Mouse (Mus musculus) right cerebral cortex, postnatal 10 days (tissue): ENCODE measurements around the gene Arhgap21.
A peak's percentile ranks its signal among the peaks of the same experiment; 100 is the strongest.

Experiments
- DNase-seq, 2 experiments: peaks; one replicate each; pipeline ENCODE4 v3.0.0; 2021; ENCODE audit warnings: low spot score in 2 of 2

Arhgap21 gene

DNA sequence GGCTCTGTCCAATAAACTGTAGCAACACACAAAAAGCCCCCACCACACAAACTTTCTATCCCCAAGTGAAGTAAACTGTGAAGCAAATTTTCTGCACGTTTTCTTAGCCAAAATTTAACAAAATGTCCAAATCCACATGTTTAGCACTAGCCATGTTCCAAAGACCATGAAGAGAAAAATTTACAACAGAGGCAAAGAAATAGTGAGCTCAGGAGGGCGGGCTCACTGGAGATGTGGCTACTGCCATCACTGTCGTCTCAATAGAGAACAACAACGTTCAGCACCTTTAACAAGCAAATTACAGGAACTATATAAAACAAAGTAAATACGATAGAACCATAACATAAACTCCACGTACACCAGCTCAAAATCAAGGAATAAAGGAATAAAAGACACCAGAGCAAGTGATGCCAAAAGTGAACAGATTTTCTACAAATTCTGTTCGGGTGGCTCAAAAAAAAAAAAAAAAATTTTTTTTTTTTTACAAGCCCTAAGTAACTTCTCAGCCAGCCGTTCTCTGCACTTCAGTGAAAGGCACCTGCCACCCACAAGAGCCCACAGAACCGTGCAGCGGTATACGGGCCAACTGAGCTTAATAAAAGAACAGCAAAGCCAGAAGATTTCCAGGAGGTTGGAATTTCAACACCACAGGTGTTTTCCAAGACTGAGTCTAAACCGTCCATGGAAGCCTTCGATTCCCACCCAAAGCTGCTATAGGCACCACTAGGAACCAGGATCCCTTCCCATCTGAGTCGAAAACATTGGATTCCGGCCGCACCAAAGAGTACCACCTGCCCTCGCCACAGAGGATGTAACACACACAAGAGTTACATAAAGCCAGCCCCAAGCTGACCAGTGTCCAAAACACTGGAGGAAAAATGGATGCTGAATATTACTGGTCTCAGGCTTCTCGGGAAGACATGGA lies 2.2 kb downstream of the Arhgap21 start:
- peak in 1 of 2 experiments; percentile 37 for DNase-seq

DNA sequence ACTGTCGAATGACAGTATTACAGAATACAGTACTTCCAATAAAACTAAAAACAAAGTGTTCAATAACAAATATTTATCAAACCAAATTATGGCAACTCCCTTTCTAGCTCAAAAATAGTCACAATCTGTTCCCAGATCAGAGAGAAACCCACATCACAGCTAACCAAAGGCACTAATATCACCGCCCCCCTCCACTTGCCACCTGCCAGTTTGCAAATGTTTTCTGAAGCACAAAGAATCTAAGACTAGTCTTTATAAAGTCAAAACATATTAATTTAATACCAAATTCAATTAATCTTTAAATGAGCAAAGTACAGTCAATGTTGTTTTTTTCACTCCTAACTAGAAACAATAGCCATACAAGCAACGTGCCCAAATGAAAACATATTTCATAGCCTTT lies 3.3 kb downstream of the Arhgap21 start:
- DNase-seq, result no peak

DNA sequence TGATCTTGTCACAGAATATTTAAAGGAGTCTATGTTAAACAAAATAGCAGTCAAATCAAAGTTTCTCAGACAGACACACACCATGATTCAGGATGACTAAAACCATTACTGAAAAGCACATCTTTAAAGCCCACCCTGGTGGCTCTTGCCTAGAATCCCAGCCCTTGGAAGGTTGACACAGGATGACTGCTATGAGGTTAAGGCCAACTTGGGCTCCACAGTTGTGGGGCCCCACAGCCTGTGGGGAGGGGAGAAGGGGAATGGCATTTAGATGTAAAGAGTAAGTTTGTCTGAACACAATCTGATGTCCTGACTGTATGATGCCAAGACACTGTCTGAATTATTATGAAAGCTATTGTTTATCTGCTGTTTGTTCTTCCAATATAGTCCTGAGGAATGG lies 4.2 kb downstream of the Arhgap21 start:
- no peak for DNase-seq

DNA sequence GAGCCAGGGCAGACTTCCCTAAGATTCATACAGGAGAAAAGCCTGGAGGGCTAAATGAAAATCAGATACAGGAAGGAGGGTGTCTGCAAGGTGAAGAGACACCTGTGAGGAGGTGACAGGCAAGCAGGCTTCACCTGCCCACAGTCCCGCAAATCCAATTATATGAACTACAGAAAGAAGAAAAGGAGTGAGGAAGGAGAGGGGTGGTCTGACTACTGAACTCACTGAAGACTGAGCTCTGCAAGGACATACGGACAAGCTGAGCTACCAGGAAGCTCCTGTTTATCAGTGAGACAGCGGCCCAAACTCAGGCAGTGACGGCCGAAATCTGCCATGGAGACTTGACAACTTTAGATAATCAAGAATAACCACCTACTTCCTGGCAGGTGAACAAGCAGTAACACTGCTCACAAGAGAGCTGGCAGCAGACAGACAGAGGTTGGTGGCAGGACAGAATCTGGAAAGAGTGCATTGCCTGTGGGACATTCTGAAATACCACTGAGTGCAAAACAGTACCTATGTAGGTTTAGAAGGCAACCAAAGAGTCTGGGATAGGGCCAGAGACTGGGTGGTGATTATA lies 5.4 kb downstream of the Arhgap21 start:
- no peak for DNase-seq

DNA sequence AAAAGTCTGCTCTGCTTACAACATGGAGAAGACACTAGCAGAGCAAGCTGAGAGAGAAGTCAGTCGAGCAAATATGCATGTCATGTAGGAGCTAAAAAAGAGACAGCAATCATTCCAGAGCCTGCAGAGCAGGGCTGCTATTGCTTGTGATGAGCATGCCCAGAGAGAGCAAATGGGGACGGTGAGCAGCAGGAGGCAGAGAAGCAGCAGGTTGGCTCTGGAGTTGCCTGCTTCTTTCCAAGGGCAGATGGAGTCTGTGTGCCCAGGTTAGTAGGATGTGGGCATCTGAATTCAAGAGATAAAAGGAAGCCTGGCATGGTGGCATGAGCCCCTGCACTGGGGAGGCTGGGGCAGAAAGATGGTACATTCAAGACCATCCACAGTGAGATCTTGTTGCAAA lies 6.4 kb downstream of the Arhgap21 start:
- peak; percentile 43 to 61 for DNase-seq

DNA sequence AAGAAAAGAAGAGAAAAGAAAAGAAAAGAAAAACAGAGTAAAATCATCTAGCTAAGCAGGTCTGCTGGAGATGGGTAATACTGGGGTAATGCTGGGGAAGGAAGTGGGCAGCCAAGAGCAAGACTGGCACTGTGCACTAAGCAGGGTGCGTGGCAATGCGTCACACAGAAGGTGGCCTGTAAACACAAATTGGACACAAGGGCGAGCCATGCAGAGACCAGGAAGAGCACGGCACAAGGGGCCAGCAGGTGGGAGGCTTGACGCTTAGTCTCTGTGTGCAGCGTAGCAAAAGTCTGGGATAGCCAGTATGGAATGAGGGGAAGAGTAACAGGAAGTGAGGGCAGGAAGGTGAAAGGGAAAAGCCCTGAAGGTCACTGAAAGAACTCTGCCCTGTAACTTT lies 6.9 kb downstream of the Arhgap21 start:
- DNase-seq, result no peak

DNA sequence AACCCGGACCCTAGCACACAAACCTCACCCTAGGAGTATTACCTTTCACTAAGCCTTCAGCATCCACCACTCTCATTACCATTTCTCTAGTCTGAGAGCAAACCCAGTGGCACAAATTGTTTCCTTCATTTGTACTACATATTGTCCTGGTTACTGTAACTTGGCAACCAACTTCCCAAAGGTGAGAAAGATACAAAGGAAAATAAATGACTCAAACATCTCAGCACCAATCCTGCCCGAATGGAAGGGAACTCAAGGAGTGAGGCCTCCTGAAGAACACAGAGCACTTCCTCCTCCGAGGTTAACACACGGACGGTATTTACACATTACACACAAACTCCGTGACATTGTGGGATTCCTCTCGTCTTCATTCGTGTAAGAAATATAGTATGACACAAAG lies 7.4 kb downstream of the Arhgap21 start:
- no peak for DNase-seq

DNA sequence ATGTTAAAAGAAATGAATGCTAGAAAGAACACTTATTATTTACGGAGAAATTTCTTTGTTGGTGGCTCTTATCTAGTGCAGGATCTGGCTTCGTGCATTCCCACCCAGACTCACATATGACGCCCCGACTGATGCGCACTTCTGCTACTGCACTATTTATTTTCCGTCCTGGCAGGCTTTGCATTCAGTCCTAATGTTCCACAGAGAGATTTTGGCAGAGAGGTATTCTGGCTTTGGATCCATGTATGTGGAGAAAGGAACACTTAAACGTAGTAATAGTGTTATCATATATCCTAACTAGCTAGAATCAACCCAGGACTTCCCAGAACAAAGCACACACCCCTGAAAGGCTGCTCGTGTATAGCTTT lies 8.0 kb downstream of the Arhgap21 start:
- peak in 1 of 2 experiments; percentile 19 for DNase-seq

DNA sequence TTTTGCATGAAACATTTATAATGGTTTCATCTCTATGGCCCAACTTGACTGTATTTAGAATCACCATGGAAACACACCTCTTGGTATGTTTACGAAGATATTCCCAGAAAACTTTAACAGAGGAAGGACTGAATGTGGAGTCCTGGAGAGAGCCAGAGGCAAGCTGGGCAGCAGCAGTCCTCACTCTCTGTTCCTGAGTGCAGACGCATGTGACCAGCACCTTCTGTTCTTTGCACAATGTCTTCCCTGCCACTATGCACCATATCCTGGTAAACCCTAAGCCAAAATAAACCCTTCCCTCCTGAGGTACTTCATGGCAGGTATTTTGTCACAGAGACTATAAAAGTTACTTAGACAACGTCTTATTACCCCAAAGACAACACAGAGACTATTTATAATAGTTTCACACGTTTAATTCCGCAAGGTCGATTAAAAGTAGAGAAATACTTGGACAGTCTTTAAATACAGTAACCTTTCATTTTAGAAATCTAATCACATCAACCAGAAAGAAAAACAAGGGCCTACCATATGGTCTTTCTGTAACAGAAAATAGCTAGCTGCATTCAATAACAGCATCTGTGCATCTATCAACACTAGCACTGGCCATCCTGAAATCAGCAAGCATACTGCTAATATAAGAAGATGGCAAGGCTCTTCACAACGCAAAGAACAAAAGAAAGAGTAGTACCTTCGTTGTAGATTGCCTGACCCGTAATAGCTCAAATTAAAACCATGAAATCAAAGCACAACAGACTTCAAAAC lies 8.6 kb downstream of the Arhgap21 start:
- peak in 1 of 2 experiments; percentile 33 for DNase-seq

DNA sequence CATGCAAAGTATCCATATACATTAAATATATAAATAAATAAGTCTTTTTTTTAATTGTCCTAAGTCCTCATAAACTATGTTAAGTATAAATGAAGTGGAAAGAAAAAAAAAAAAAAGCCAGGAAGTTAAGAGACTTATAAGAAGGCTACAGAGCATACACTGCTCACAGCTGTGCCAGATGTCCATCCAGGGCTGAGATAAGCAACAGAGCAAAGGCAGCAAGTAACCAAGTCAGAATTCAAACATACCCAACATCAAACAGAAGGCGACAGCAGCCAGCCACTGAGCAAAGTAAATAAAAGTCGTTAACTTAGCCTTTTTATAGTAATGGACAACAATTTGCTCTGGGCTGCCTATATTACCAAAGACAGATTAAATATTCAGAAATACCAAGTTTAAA lies 9.6 kb downstream of the Arhgap21 start:
- peak in 1 of 2 experiments; percentile 13 for DNase-seq

DNA sequence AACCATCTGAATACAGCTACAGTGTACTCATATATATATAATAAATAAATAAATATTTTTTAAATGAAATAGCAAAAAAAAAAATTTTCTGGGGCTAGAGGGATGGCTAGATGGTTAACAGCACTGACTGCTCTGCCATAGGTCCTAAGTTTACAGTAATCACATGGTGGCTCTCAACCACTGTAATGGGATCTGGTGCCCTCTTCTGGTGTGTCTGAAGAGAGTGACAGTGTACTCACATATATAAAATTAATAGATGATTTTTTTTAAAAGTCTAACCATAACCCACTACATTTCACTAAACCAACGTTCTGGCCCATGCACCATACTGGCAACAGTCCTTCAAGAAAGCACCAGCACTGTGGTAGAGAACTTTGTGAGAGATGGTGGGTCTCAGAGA lies 10.7 kb downstream of the Arhgap21 start:
- DNase-seq, result no peak

DNA sequence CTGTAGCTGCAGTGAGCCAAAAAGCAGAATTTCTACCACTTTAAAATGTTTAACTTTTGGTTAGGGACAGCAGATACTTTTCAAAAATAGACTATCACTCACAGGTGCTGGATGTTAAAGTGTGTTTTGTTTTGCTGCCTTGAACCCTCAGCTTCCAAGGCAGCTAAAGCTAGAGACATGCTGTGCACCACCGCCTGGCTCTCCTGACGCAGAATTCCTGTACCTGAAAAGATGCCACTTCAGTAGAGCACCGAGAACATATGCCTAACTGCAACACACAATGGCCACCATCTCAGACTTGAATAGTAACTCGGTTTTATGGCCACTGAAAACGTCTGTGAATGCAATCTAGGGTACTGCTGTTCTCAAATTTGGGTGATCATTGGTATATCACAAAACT lies 12.0 kb downstream of the Arhgap21 start:
- no peak for DNase-seq

DNA sequence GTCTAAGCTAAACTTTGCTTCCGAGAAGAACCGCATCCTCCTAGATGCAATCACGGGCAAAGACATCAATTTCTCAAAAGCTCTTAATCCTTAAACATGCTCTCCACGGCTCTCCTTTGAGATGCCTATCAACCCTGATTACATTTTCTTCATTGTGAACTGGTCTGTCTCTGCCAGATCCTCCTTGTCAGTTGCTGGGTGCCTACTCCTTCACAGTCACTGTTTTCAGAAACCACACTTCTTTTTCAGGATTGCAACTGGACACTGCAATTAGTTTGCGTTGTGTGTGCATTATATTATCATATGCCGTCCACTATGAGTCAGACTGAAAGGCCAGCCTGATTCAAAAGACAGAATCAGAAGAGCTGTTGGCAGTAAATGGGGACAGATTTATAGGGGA lies 12.7 kb downstream of the Arhgap21 start:
- no peak for DNase-seq

DNA sequence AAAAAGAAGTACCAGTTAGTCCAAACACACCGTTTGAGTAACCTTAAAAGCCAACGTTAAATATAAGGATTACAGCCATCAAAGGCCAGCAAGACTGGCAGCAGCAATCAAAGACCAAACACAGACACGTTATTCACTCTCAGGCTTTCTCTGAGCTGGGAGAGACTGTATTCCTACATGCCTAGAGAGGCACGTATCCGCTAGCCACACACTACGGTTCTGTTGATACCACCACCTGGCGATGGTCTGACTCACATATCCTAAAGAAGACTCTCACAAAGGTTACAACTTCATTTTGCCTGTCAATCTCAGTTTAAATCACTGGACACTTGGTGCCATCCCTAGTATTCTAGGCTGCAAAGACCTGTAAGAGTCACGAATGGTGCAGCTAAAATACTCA lies 13.3 kb downstream of the Arhgap21 start:
- no peak for DNase-seq

DNA sequence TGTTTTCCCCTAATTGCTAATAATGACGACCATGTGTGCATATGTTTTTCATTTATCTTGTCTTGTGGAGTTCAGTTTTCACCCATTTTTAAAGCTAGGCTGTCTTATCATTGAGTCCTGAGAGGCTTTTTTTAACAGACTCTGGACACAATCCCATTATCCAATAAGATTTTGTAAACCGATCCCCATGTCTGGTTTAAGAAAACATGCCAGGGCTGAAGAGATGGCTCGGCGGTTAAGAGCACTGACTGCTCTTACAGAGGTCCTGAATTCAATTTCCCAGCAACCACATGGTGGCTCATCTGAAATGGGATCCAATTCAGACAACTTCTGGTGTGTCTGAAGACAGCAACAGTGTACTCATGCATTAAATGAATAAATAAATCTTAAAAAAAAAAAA lies 16.0 kb downstream of the Arhgap21 start:
- DNase-seq, result no peak

DNA sequence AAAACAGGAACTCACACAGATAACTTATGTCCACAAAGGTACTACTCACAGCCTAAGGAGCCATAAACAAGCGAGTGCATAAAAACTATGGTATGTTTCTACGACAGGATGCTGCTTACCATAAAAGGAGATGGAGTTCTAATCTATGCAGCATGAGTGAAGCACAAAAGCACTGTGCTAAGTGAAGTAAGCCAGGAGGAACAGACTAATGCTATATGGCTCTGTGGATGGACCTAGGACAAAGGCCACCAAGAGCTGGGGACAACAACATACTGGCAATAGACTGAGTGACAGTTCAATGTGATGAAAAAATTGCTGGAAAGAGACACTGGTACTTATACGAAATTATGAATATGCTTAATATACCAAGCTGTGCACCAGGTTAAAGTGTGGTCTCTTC lies 19.5 kb downstream of the Arhgap21 start:
- DNase-seq, result no peak

DNA sequence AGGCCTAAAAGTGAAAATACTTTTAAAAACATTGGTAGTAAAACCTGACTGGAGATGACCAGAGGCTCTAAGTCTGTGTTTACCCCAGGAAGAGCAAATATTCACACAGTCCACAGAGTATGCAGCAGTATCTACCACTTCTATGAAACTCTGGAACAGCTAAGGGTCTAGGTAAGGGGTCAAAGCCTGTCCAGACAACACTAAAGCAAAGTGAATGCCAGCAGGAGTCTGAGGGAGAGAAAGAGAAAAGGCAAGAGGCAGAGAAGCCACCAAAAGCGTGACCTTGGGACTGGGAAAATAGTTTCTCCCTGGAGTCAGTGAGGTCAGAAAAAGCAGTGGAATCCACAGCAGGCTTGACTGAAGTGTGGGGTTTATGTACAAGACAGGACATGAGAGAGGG lies 21.6 kb downstream of the Arhgap21 start:
- no peak for DNase-seq

DNA sequence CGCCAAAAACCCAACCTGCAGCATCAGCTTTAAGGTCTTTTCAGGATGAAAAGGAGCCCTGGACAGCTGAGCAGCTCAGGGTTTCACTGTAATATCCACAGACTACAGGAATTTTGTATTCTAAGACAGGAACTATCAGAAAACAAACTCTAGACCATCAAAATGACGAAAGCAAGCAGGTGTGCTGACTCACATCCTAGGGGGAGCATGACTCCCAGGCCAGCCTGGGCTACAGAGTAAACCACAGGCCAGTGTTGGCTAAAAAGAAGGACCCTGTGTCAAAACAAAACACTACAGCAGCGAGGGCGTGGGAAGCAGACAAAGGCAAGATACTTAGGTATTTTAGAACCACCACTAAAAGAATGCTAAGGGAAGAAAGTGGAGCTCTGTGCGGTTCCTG lies 23.1 kb downstream of the Arhgap21 start:
- no peak for DNase-seq

DNA sequence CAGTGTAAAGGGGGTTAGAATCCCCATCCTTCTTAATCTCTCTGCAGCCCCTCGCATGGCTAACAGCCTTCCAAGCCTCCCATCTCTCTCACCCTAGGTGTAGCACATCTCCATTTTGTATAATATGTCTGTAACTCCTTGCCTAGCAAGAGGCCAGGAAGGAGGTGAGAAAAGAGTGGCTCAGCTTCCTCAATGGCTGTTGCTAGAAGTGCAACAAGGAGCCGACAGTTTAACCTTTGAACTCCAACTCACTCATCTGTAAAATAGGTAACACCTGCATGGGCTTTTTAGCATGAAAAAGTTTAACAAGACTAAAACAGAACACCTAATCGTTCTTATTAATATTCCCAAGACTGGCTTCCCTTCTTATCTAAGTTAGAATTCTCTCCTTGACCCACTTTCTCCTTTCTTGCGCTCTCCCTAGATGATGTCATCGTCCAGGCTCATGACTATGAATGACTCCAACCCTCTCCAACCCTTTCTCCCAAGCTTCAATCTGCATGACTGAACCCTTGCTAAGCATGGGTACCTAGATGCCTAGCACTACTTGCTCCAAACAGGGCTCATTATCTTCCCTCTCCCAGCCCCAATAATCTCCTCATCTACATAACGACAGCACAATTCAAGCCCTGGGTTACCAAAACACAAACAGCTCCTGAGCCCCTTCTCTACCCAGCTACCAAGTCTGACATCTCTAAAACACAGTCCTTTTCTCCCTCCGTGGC lies 24.8 kb downstream of the Arhgap21 start:
- no peak for DNase-seq

DNA sequence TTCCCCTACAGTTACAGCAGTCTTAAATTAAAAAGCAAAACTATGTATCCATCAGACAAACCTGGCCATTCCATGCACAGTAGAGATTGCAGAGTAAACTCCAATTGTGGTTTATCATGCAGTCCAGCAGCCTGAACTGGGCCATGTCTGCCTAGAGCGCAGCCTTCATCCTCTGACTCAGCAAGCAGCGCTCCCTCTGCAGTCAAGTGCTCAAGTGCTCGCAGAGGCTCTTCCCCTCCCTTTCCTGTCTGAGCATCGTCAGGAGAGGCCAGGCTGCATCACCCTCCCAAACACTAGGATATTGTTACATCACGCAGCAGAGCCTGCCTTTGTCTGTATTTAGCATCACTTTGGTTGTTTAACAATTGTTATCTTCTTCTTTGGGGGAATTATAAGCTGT lies 25.5 kb downstream of the Arhgap21 start:
- peak in 1 of 2 experiments; percentile 37 for DNase-seq

DNA sequence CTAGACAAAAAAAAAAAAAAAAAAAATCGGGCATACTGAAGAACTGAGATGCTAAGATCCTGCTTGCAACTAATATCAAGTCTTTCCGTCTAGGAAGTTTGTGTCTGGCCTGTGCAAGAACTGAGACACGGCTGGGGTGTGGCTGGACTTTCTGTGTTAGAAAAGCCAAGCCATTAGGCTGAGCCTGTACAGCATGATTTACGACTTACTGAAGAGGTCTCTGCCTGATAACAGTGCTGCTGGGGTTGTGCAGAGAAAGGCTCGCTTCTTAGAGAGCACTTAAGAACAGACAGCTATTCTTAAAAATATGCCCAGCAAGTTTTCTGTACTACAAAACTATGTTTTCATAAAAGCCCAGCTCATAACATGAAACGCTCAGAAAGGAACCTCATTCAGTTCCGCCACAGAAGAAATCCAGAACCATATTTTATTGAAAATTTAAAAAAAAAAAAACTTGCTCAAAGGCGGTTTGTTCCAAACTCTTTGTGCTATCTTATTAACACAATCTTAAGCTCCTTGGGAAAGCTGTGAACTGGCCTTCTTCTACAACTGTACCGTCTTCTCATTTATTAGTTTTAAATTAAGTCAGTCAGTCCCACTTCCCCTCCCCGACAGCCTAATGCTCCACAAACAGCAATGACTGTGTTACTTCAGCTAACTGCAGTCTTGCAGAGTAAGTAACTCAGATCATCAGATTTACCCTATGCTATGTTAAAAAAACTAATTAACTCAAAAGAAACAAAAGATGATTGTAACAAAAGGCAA lies 26.1 kb downstream of the Arhgap21 start:
- no peak for DNase-seq
